In genomic region chr6:143373686-143374273, GRCm38 (mm10) we compare ENCODE assay signal across 8 mouse cellular contexts.
DNase-seq lines count a peak whose midpoint lies in the region; ATAC-seq and TF ChIP-seq lines count a peak whose summit lies in the region.

No protein-coding gene starts in this region.

- no peak overlapping the region for H3K27ac ChIP-seq in kidney, embryonic 15.5 days
- H3K27ac ChIP-seq in forebrain, embryonic 13.5 days, result no peak overlapping the region
- no peak overlapping the region for H3K27ac ChIP-seq in hindbrain, embryonic 16.5 days (ENCODE audit: low read depth, low read length)
- H3K27ac ChIP-seq in spleen, adult 2 months (ENCODE audit: insufficient read depth, low read length), result no peak overlapping the region

- H3K27me3 ChIP-seq in kidney, embryonic 15.5 days, result no peaks in the 10 kb centered on the region
- H3K27me3 ChIP-seq in forebrain, embryonic 13.5 days, result no peaks in the 10 kb centered on the region
- H3K27me3 ChIP-seq in hindbrain, embryonic 16.5 days (replicated peaks; ENCODE audit: control insufficient read depth, insufficient read depth, low read length), result no peaks in the 10 kb centered on the region
- no peaks in the 10 kb centered on the region for H3K27me3 ChIP-seq in spleen, adult 2 months (ENCODE audit: control insufficient read depth, insufficient read depth, low read length)

- H3K9me3 ChIP-seq in kidney, embryonic 15.5 days (replicated peaks), result no peaks in the 10 kb centered on the region
- no peaks in the 10 kb centered on the region for H3K9me3 ChIP-seq in forebrain, embryonic 13.5 days (replicated peaks)
- no peaks in the 10 kb centered on the region for H3K9me3 ChIP-seq in hindbrain, embryonic 16.5 days (ENCODE audit: control insufficient read depth, low read length)

- H3K4me1 ChIP-seq in kidney, embryonic 15.5 days, result no peaks in the 10 kb centered on the region
- H3K4me1 ChIP-seq in forebrain, embryonic 13.5 days, result peaks cover 13% of the 10 kb centered on the region
- H3K4me1 ChIP-seq in hindbrain, embryonic 16.5 days (ENCODE audit: control insufficient read depth, insufficient read depth, low read depth, low read length), result peaks cover 6% of the 10 kb centered on the region
- no peaks in the 10 kb centered on the region for H3K4me1 ChIP-seq in spleen, adult 2 months (ENCODE audit: control insufficient read depth, insufficient read depth, insufficient read length)

- H3K9ac ChIP-seq in kidney, embryonic 15.5 days, result no peak overlapping the region
- H3K9ac ChIP-seq in forebrain, embryonic 13.5 days, result no peak overlapping the region
- no peak overlapping the region for H3K9ac ChIP-seq in hindbrain, embryonic 16.5 days (ENCODE audit: low read depth, low read length)

- no peak overlapping the region for H3K4me2 ChIP-seq in kidney, embryonic 15.5 days
- no peak overlapping the region for H3K4me2 ChIP-seq in forebrain, embryonic 13.5 days
- H3K4me2 ChIP-seq in hindbrain, embryonic 16.5 days (ENCODE audit: low read length), result no peak overlapping the region

- TF ChIP-seq CTCF in spleen, adult 2 months (IDR thresholded peaks at IDR 0.05; ENCODE audit: extremely low read depth, insufficient read depth, insufficient read length, insufficient replicate concordance), result peak; percentile 67; the same call in 1 of the 2 replicates

- WGBS in kidney, embryonic 15.5 days, result 57% methylated on average over 15 of the region's 15 CpGs
- 58% methylated on average over 15 of the region's 15 CpGs for WGBS in forebrain, embryonic 13.5 days
- 64% methylated on average over 15 of the region's 15 CpGs for WGBS in hindbrain, embryonic 16.5 days
- 65% methylated on average over 15 of the region's 15 CpGs for WGBS in spleen, adult 2 months

- ATAC-seq in kidney, embryonic 15.5 days (replicated peaks; ENCODE audit: low FRiP score), result no peak; the same call in 1 of the 2 replicates
- ATAC-seq in forebrain, embryonic 13.5 days, result peak; percentile 27; the same call in 1 of the 2 replicates
- ATAC-seq in hindbrain, embryonic 16.5 days, result peak; percentile 40; the same call in 1 of the 2 replicates
- peak; percentile 96 for ATAC-seq in megakaryocyte progenitor cell, adult 5-6 weeks (replicated peaks; ENCODE audit: poor library complexity)

- no peak overlapping the region for H3K4me3 ChIP-seq in kidney, embryonic 15.5 days (replicated peaks)
- H3K4me3 ChIP-seq in forebrain, embryonic 13.5 days, result no peak overlapping the region
- H3K4me3 ChIP-seq in hindbrain, embryonic 16.5 days (ENCODE audit: low read length), result no peak overlapping the region
- no peak overlapping the region for H3K4me3 ChIP-seq in spleen, adult 2 months (ENCODE audit: extremely low read depth, insufficient read depth, insufficient read length)

- peak; percentile 5 for DNase-seq in kidney, adult 11 months
- DNase-seq in cerebellum, adult 11 months, result peak; percentile 35
- DNase-seq in layer of hippocampus, postnatal 36 days, result peak; percentile 37 to 48
- peak in 1 of 2 experiments; percentile 30 for DNase-seq in spleen, adult 2 months (ENCODE audit: low read depth in 1 of 2, low spot score in 2 of 2)

- TF ChIP-seq POLR2A in spleen, adult 2 months (IDR thresholded peaks at IDR 0.05; ENCODE audit: low read depth, low read length), result no peak

- no peaks in the 10 kb centered on the region for H3K36me3 ChIP-seq in kidney, embryonic 15.5 days
- H3K36me3 ChIP-seq in forebrain, embryonic 13.5 days (ENCODE audit: poor library complexity, severe bottlenecking), result no peaks in the 10 kb centered on the region
- no peaks in the 10 kb centered on the region for H3K36me3 ChIP-seq in hindbrain, embryonic 16.5 days (ENCODE audit: control insufficient read depth, insufficient read depth, low read length)
- no peaks in the 10 kb centered on the region for H3K36me3 ChIP-seq in spleen, adult 2 months (ENCODE audit: control insufficient read depth, insufficient read depth, low read length)
